Mouse (Mus musculus) intestine, embryonic 14.5 days (tissue): ENCODE results near the gene Ide. TPM values are rescaled to one million over a fixed set of nuclear protein-coding genes. Genes with fewer than 3 reads are reported as not detected.

Source experiments
- ATAC-seq: fragments of 200-750 bp; cut with Nextera tagmentation; replicated peaks from 2 replicates; pipeline ENCODE4 v1.8.0; 2017; ENCODE audit warnings: low read depth, moderate number of reproducible peaks, moderate TSS enrichment, moderate library complexity; ENCODE audit not compliant: low FRiP score, low TSS enrichment
- DNase-seq: peaks from one replicate; pipeline ENCODE4 v3.0.0-alpha.2; 2018; ENCODE audit warnings: low spot score
- H3K27ac ChIP-seq: fragments of 300-500 bp; sonication (generic); 2 replicates; pipeline ENCODE4 v1.5.1; 2014; ENCODE audit warnings: low read depth, mild to moderate bottlenecking, control low read depth
- H3K27me3 ChIP-seq: fragments of 300-500 bp; sonication (generic); replicated peaks from 2 replicates; pipeline ENCODE4 v1.6.1; 2014; ENCODE audit warnings: low read length, control low read depth; ENCODE audit not compliant: control insufficient read depth, insufficient read depth
- H3K36me3 ChIP-seq: fragments of 300-500 bp; sonication (generic); 2 replicates; pipeline ENCODE4 v1.6.1; 2014; ENCODE audit warnings: low read length, control low read depth; ENCODE audit not compliant: control insufficient read depth, insufficient read depth
- H3K4me1 ChIP-seq: fragments of 300-500 bp; sonication (generic); replicated peaks from 2 replicates; pipeline ENCODE4 v1.6.1; 2014; ENCODE audit warnings: low read length, control low read depth, mixed read lengths; ENCODE audit not compliant: control insufficient read depth, insufficient read depth
- H3K4me2 ChIP-seq: fragments of 300-500 bp; sonication (generic); 2 replicates; pipeline ENCODE4 v1.6.1; 2014; ENCODE audit warnings: low read length
- H3K4me3 ChIP-seq: fragments of 300-500 bp; sonication (generic); 2 replicates; pipeline ENCODE4 v1.5.1; 2014; ENCODE audit warnings: low read depth, low read length, control low read depth, mixed read lengths
- H3K9ac ChIP-seq: fragments of 300-500 bp; sonication (generic); 2 replicates; pipeline ENCODE4 v1.6.1; 2014; ENCODE audit warnings: mild to moderate bottlenecking, low read length
- H3K9me3 ChIP-seq: fragments of 300-500 bp; sonication (generic); 2 replicates; pipeline ENCODE4 v1.6.1; 2016; ENCODE audit warnings: low read length, control low read depth; ENCODE audit not compliant: control insufficient read depth
- WGBS: fragments of 180-500 bp; shearing (Covaris S2); extraction: QIAGEN DNeasy Blood & Tissue Kit; methylation state at CpG from one replicate; pipeline ENCODE4 v1.1.7; 2014; 5-methylcytosine and 5-hydroxymethylcytosine counted together
- polyA plus RNA-seq: library from polyadenylated mRNA; unstranded; fragments of >200 nt; fragmentation: Nextera tagmentation; extraction: Ambion mirVana; gene quantifications from 2 replicates; pipeline ENCODE4 v1.2.1, GENCODE M21; 2014

Ide gene
- polyA plus RNA-seq, 1 experiment from 2014 or later = 54.1 TPM

DNA sequence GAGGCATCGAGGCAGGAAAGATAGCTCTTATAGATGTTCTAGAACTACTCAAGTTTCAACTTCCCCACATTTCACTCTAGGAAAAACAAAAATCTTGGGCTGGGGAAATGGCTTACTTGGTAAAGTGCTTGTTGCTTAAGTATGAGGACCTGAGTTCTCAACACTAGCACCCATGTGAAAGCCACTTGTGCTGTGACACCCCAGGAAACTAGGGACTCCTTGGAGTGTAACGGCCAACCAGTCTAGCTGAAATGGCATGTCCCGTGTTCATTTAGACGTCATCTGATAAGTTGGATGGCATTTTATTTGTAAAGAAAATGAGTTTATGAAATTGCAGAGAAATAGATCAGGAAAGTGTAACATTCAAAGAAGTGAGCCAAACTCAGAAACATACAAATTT, 32.3 kb upstream of the Ide start:
- Histone ChIP-seq H3K4me3 (no peak overlapping the region), H3K9ac (no peak overlapping the region), H3K4me2 (no peak overlapping the region), H3K4me1 (0 out of 2 replicates have a peak, but pooled peaks cover under 1% of the 10 kb centered on the region), H3K27ac (no peak overlapping the region), H3K27me3 (no peaks in the 10 kb centered on the region), H3K36me3 (no peaks in the 10 kb centered on the region), H3K9me3 (no peaks in the 10 kb centered on the region)
- no peak for ATAC-seq
- 90% methylated on average over 4 of the region's 4 CpGs for WGBS
- no peak for DNase-seq

DNA sequence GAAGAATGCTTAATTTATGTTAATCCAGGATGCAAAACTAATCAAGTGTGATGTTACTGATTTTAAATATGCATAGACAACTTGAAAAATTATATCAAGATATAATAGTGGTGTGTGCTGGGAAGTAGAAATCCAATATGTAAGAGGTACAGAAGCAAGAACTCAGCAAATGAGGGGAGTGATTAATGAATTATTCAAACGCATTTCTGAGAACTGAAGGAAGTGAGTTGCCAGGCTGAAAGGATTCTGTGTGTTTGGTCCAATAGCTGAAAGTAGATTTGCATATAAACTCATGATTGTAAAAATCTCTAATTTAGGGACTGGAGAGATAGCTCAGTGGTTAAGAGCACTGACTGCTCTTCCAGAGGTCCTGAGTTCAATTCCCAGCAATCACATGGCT, 31.3 kb upstream of the Ide start:
- Histone ChIP-seq H3K9ac (no peak overlapping the region), H3K27me3 (no peaks in the 10 kb centered on the region), H3K4me3 (no peak overlapping the region), H3K36me3 (no peaks in the 10 kb centered on the region), H3K27ac (no peak overlapping the region), H3K9me3 (no peaks in the 10 kb centered on the region), H3K4me1 (no peaks in the 10 kb centered on the region), H3K4me2 (no peak overlapping the region)
- no peak for ATAC-seq
- WGBS = 67% methylated on average over 1 of the region's 1 CpGs
- DNase-seq = no peak

DNA sequence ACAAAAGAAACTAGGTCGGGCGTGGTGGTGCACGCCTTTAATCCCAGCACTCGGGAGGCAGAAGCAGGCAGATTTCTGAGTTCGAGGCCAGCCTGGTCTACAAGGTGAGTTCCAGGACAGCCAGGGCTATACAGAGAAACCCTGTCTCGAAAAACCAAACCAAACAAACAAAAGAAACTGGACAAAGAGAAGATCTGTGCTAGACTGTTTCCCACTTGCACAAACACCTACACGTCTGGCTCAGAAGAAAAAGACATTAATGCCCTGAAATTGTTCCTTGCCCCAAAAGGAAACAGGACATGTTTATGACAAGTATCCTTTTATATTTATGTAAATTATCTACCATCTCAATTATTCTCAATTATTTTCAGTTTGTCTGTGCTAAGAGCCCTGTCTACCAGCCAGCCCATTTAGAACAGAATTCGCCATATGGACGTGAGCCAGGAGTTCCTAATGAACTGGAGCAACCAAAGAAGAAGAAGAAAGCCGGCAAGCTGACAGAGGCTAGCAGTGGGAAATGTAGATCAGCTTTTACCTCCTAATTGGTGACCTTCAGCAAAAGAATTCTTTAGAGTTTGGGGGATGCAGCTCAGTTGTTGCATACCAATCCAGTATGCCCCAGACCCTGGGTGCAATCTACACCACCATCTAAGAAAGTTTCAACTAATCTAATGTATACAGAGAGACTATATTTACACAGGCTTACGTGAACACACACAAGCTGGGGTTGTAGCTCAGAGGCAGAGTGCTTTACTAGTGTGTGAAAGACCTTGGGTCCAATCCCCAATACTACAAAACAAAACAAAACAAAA, 25.7 kb upstream of the Ide start:
- ATAC-seq = no peak
- Histone ChIP-seq H3K4me2 (no peak overlapping the region), H3K4me3 (no peak overlapping the region), H3K36me3 (no peaks in the 10 kb centered on the region), H3K9ac (no peak overlapping the region), H3K27me3 (no peaks in the 10 kb centered on the region), H3K4me1 (no peaks in the 10 kb centered on the region), H3K9me3 (no peaks in the 10 kb centered on the region), H3K27ac (no peak overlapping the region)
- no peak for DNase-seq
- WGBS = 82% methylated on average over 11 of the region's 11 CpGs

DNA sequence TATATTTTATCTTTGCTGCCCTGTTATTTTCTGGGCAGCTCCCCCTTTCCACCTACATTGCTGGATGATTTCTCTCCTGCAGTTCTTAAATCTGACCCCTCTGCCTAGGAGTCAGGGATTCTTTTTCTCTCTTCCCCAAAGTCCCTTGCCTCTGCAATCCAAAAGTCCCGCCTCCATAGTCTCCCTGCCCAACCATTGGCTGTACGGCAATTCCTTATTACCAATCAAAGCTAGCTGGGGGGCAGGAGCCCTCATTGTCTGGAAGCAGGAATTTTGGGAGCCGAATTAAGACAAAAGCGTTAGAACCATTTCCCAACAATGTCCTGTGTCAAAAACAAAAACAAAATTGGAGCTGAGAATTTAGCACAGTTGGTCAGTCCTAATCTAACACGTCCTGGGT, 24.9 kb upstream of the Ide start:
- no peak for DNase-seq
- WGBS = 46% methylated on average over 5 of the region's 5 CpGs
- H3K27ac ChIP-seq = no peak overlapping the region
- no peaks in the 10 kb centered on the region for H3K36me3 ChIP-seq
- no peak overlapping the region for H3K9ac ChIP-seq
- no peaks in the 10 kb centered on the region for H3K4me1 ChIP-seq
- ATAC-seq = no peak
- no peaks in the 10 kb centered on the region for H3K9me3 ChIP-seq
- no peaks in the 10 kb centered on the region for H3K27me3 ChIP-seq
- no peak overlapping the region for H3K4me3 ChIP-seq
- no peak overlapping the region for H3K4me2 ChIP-seq

DNA sequence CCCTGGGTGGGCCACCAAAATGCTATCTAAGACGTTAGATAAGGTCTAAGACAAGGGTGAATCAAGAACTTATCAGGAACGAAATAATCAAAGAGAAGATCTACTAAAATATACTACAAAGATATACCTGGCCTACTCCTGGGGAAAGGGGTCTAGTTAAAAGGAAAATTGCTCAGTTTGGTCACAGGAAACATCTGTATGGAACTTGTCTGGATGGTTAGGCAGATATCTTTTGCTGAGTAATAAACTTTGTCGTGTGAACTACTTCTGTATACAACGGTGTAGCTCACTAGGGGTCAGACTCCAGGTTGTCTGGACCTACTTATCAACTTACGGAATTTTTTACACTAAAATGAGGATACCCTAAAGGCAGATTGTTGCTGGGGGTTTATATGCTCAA, 22.4 kb upstream of the Ide start:
- ATAC-seq = no peak
- 59% methylated on average over 5 of the region's 5 CpGs for WGBS
- no peak for DNase-seq

DNA sequence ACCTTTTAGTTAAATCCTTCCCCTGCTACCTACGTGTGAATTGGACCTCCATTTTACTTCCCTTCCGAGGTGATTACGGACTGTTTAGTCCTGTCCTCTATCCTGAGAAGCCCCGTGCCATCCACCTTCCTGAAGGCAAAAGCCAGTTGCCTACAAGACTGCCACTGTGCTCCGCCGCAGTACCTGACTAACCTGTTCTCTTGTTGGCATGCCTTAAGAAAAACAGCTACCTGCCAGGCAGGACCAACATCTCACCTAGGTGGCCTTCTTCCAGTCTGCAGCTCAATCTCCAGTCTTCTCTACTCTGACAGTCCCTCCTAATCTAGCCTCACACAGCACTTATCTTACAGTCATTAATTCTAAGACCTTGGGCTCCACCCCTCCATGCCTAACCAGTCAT, 15.7 kb upstream of the Ide start:
- no peak for ATAC-seq
- H3K27me3 ChIP-seq = no peaks in the 10 kb centered on the region

More for the DNA sequence above, 22.4 kb upstream of the Ide start:
- Histone ChIP-seq H3K4me3 (no peak overlapping the region), H3K36me3 (no peaks in the 10 kb centered on the region), H3K9me3 (no peaks in the 10 kb centered on the region), H3K4me2 (no peak overlapping the region), H3K4me1 (no peaks in the 10 kb centered on the region), H3K27ac (no peak overlapping the region), H3K9ac (no peak overlapping the region), H3K27me3 (no peaks in the 10 kb centered on the region)

DNA sequence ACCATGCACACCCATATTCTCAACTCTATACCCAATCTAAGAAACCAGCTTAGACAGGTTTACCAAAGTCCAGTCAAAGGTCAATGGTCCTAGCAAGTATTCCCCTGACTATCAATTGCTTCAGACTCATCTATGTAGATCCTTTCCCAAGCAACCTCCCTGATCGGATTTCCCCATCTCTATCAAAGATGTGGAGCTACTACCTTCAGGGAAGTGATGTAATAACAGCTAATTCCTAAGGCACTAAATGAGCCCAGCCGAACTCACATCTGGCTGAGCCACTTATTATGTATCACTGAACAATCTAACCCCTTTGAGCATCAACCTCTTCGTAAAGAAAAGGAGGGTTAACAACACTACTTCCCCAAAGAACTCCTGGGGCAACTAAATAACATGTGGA, 15.1 kb upstream of the Ide start:
- Histone ChIP-seq H3K27ac (no peak overlapping the region), H3K4me3 (no peak overlapping the region), H3K36me3 (no peaks in the 10 kb centered on the region), H3K27me3 (no peaks in the 10 kb centered on the region), H3K4me2 (no peak overlapping the region), H3K4me1 (no peaks in the 10 kb centered on the region), H3K9ac (no peak overlapping the region), H3K9me3 (0 out of 2 replicates have a peak, but pooled peaks cover 5% of the 10 kb centered on the region)
- DNase-seq (no peak), ATAC-seq (no peak)
- WGBS = 90% methylated on average over 3 of the region's 3 CpGs

More for the DNA sequence above, 15.7 kb upstream of the Ide start:
- H3K9ac ChIP-seq = no peak overlapping the region
- 92% methylated on average over 6 of the region's 6 CpGs for WGBS
- no peak overlapping the region for H3K4me2 ChIP-seq
- no peak for DNase-seq
- H3K4me3 ChIP-seq = no peak overlapping the region
- 0 out of 2 replicates have a peak, but pooled peaks cover 5% of the 10 kb centered on the region for H3K9me3 ChIP-seq
- no peaks in the 10 kb centered on the region for H3K36me3 ChIP-seq
- H3K4me1 ChIP-seq = no peaks in the 10 kb centered on the region
- H3K27ac ChIP-seq = no peak overlapping the region

DNA sequence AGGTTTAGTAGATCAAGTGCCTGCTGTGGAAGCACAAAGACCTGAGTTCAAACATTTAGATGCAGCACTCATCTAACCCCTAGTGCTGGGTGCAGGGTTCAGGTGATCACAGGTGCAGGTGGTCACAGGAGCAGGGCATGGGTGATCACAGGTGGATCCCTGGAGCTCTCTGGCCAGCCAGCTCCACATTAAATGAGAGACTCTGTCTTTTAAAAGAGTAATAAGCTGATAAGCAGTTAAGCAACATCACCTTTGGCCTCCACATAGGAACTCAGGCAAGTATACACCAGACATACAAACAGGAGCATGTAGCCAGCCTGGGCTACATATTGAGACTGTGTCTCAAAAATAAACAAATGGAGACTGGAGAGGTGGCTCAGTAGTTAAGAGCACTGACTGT, 11.3 kb upstream of the Ide start:
- ATAC-seq = no peak

DNA sequence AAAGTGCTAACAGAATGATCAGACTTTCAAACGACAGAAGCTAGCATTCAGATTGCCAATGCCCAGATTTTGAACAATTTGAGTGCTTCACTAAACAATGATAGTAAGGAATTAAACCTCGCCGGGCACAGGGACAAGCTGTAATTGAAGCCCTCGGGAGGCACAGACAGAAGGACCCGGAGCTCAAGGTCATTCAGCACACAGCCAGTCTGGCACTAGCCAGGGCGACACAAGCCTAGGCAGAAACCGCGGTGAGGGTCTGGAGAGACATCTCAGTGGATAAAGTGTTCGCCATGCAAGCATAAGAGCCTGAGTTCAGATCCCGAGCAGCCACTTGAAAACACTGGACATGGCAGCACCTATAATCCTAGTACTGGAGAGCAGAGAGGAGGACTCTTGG, 10.7 kb upstream of the Ide start:
- no peak for ATAC-seq
- H3K4me3 ChIP-seq = no peak overlapping the region
- no peak overlapping the region for H3K4me2 ChIP-seq
- no peaks in the 10 kb centered on the region for H3K4me1 ChIP-seq
- no peak overlapping the region for H3K9ac ChIP-seq
- H3K27ac ChIP-seq = no peak overlapping the region
- 0 out of 2 replicates have a peak, but pooled peaks cover 5% of the 10 kb centered on the region for H3K9me3 ChIP-seq
- H3K36me3 ChIP-seq = no peaks in the 10 kb centered on the region
- WGBS = 85% methylated on average over 10 of the region's 10 CpGs
- no peak for DNase-seq
- no peaks in the 10 kb centered on the region for H3K27me3 ChIP-seq

More for the DNA sequence above, 11.3 kb upstream of the Ide start:
- 0 out of 2 replicates have a peak, but pooled peaks cover 5% of the 10 kb centered on the region for H3K9me3 ChIP-seq
- H3K9ac ChIP-seq = no peak overlapping the region
- no peak overlapping the region for H3K27ac ChIP-seq
- no peaks in the 10 kb centered on the region for H3K36me3 ChIP-seq
- H3K4me1 ChIP-seq = no peaks in the 10 kb centered on the region
- H3K27me3 ChIP-seq = no peaks in the 10 kb centered on the region
- H3K4me2 ChIP-seq = no peak overlapping the region
- no peak for DNase-seq
- no peak overlapping the region for H3K4me3 ChIP-seq
